ENCODE assay signal across 7 mouse cellular contexts in the genomic region with DNA sequence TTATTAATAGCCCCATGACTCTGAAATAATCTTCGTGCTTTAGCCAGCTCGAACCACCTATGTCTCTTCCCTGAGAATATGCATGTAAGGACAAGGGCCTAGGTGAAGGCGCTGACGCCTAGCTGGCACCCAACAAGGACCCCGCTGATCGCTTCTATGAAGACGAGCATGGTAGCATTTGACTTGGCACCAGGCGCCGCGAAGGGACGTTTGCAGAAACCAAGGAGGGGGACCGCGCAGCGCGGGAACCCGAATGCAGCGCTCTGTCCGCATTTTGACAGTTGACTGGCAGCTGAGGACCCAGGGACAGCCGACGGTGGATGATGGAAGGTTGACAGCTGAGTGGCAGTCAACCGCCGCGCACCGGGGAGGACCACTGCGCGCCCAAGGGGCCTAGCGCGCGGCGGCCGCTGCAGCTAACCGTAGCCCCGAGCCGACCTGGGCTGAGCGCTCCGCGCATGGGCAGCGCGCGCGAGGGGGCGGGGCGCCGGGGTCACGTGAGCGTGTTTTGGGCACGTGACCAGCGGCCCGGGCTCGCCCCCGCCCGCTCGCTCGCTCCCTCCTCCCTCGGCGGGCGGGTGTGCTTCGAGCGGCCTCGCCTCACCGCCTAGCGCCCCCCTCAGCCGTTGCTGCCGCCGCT. TPM values are rescaled to one million over a fixed set of nuclear protein-coding genes. Genes with fewer than 3 reads are reported as not detected.
DNase-seq lines count a peak whose midpoint lies in the region; ATAC-seq lines count a peak whose summit lies in the region.

Sppl3 (plus strand) TSS at position 561 of the 640 bp plus-strand sequence.

- peak; percentile 97 for DNase-seq in adrenal gland, postnatal 14 days
- peak; percentile 96 for DNase-seq in embryonic facial prominence, embryonic 11.5 days (ENCODE audit: low spot score)
- peak; percentile 99 for DNase-seq in heart, adult 11 months
- peak; percentile 94 for DNase-seq in kidney, adult 18-20 months
- DNase-seq in limb, embryonic 11.5 days (ENCODE audit: low spot score): peak; percentile 96
- DNase-seq in midbrain, embryonic 14.5 days: peak; percentile 99
- peak; percentile 91 to 98 for DNase-seq in spleen, adult 18-20 months

- no peaks in the 10 kb centered on the region for H3K36me3 ChIP-seq in embryonic facial prominence, embryonic 11.5 days (replicated peaks; ENCODE audit: control insufficient read depth, insufficient read depth, low read depth, low read length)
- no peaks in the 10 kb centered on the region for H3K36me3 ChIP-seq in limb, embryonic 11.5 days (ENCODE audit: control insufficient read depth, insufficient read depth, low read length)
- H3K36me3 ChIP-seq in midbrain, embryonic 14.5 days (ENCODE audit: control insufficient read depth, insufficient read depth, low read length): no peaks in the 10 kb centered on the region

- H3K9me3 ChIP-seq in embryonic facial prominence, embryonic 11.5 days (replicated peaks; ENCODE audit: control insufficient read depth, low read length): no peaks in the 10 kb centered on the region
- no peaks in the 10 kb centered on the region for H3K9me3 ChIP-seq in limb, embryonic 11.5 days (ENCODE audit: control insufficient read depth, low read length)
- H3K9me3 ChIP-seq in midbrain, embryonic 14.5 days (ENCODE audit: control insufficient read depth, low read length): no peaks in the 10 kb centered on the region

- no peaks in the 10 kb centered on the region for H3K27me3 ChIP-seq in embryonic facial prominence, embryonic 11.5 days (ENCODE audit: control insufficient read depth, insufficient read depth, low read length)
- H3K27me3 ChIP-seq in limb, embryonic 11.5 days (ENCODE audit: control insufficient read depth, insufficient read depth, low read length): no peaks in the 10 kb centered on the region
- H3K27me3 ChIP-seq in midbrain, embryonic 14.5 days (ENCODE audit: control insufficient read depth, insufficient read depth, low read length): no peaks in the 10 kb centered on the region

- peak; percentile 88 for ATAC-seq in embryonic facial prominence, embryonic 11.5 days (replicated peaks; ENCODE audit: insufficient number of reproducible peaks, low FRiP score, low TSS enrichment, low read depth)
- peak; percentile 85 for ATAC-seq in limb, embryonic 11.5 days (ENCODE audit: insufficient number of reproducible peaks, low FRiP score, low TSS enrichment, low read depth)
- peak; percentile 92 for ATAC-seq in midbrain, embryonic 14.5 days (ENCODE audit: low FRiP score, low TSS enrichment)

- no peaks in the 10 kb centered on the region for H3K4me1 ChIP-seq in embryonic facial prominence, embryonic 11.5 days (ENCODE audit: control insufficient read depth, insufficient read depth, low read length)
- H3K4me1 ChIP-seq in limb, embryonic 11.5 days (ENCODE audit: control insufficient read depth, insufficient read depth, low read length): peaks cover 14% of the 10 kb centered on the region
- H3K4me1 ChIP-seq in midbrain, embryonic 14.5 days (ENCODE audit: control insufficient read depth, insufficient read depth, low read length): peaks cover 25% of the 10 kb centered on the region

- H3K4me2 ChIP-seq in embryonic facial prominence, embryonic 11.5 days (ENCODE audit: low read depth, low read length): peak within 1 kb of the TSS; percentile 82
- H3K4me2 ChIP-seq in limb, embryonic 11.5 days (ENCODE audit: low read depth, severe bottlenecking): peak within 1 kb of the TSS; percentile 94
- peak within 1 kb of the TSS; percentile 92 for H3K4me2 ChIP-seq in midbrain, embryonic 14.5 days (ENCODE audit: low read length)

- peak within 1 kb of the TSS; percentile 72 for H3K4me3 ChIP-seq in embryonic facial prominence, embryonic 11.5 days (ENCODE audit: low read depth, low read length)
- peak within 1 kb of the TSS; percentile 99 for H3K4me3 ChIP-seq in limb, embryonic 11.5 days (ENCODE audit: low read depth, low read length)
- H3K4me3 ChIP-seq in midbrain, embryonic 14.5 days (replicated peaks; ENCODE audit: low read depth, low read length): peak within 1 kb of the TSS; percentile 99

- 1% methylated on average over 59 of the region's 65 CpGs for WGBS in embryonic facial prominence, embryonic 11.5 days
- WGBS in limb, embryonic 11.5 days: 2% methylated on average over 44 of the region's 65 CpGs
- under 1% methylated on average over 53 of the region's 65 CpGs for WGBS in midbrain, embryonic 14.5 days

- peak within 1 kb of the TSS; percentile 65 for H3K27ac ChIP-seq in embryonic facial prominence, embryonic 11.5 days (replicated peaks; ENCODE audit: low read depth, low read length)
- peak within 1 kb of the TSS; percentile 83 for H3K27ac ChIP-seq in limb, embryonic 11.5 days (replicated peaks; ENCODE audit: low read depth, low read length)
- peak within 1 kb of the TSS; percentile 94 for H3K27ac ChIP-seq in midbrain, embryonic 14.5 days (replicated peaks; ENCODE audit: low read depth, low read length)

- peak within 1 kb of the TSS; percentile 95 for H3K9ac ChIP-seq in embryonic facial prominence, embryonic 11.5 days (replicated peaks; ENCODE audit: low read length)
- peak within 1 kb of the TSS; percentile 98 for H3K9ac ChIP-seq in limb, embryonic 11.5 days (ENCODE audit: low read length)
- H3K9ac ChIP-seq in midbrain, embryonic 14.5 days (replicated peaks; ENCODE audit: low read length): peak within 1 kb of the TSS; percentile 97

RNA-seq across cellular contexts. Expression of gene Sppl3, which starts in this region (rescaled TPM):
- total RNA-seq in adrenal gland, postnatal 14 days (2021): 54.8 and 59.2 TPM in 2 replicates
- polyA plus RNA-seq in embryonic facial prominence, embryonic 11.5 days (2014; fragmentation: Nextera tagmentation; extraction: Ambion mirVana): 23.5 and 43.6 TPM in 2 replicates
- polyA plus RNA-seq in limb, embryonic 11.5 days (2014; fragmentation: Nextera tagmentation; extraction: Ambion mirVana): 30.9 and 43.5 TPM in 2 replicates
- polyA plus RNA-seq in midbrain, embryonic 14.5 days (2014; fragmentation: Nextera tagmentation; extraction: Ambion mirVana): 33.1 and 35.5 TPM in 2 replicates

Comparison
In these comparisons a context has a peak if more than half of its experiments do, and no peak if none do; other contexts are left out.
1. Peak in every context shown above with its lines: DNase-seq, ATAC-seq, H3K4me3 ChIP-seq and H3K27ac ChIP-seq.